Mouse (Mus musculus): ENCODE results near the gene Rps6kl1.

DNA sequence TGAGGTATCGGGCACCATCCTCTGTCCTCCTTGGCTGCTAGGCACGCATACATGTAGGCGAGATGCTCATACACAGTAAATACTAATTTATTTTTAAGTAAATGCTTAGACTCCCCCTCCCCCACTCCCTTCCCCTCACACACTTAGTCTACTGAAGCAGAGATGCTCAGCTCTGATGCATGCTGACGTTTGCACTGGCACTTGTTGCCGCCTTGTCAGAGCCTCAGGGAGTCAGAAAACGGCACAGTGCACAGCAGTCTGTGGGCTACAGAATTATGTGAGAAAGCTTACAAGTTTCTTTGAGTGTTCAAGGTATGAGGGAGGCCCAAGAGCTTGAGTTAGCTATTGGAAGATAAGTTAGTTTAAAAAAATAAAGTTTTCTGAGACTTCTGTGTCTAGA, 19.7 kb downstream of the Rps6kl1 start:
- TF ChIP-seq CTCF (conservative IDR thresholded peaks at IDR 0.05; ENCODE audit: insufficient read depth, insufficient read length, low read depth, low read length): no peak
- no peak for TF ChIP-seq POLR2A (IDR thresholded peaks at IDR 0.05; ENCODE audit: low read depth, low read length)

All from kidney, adult 2 months (tissue).